Mouse (Mus musculus): ENCODE measurements around the gene Tmem151a.
A peak's percentile ranks its signal among the peaks of the same experiment; 100 is the strongest.
"Not testable (repeated sequence)": the region's sequence is repeated elsewhere in the genome, so short reads cannot be mapped to it uniquely, and the experiment has no call there.

Tmem151a gene

GRCm38 (mm10) chr19:5094243-5094632, 8.9 kb upstream of the Tmem151a start:
- peak; percentile 99 for DNase-seq (ENCODE audit: low spot score)

GRCm38 (mm10) chr19:5093481-5094242, 8.3 kb upstream of the Tmem151a start:
- DNase-seq (ENCODE audit: low spot score) = no peak

GRCm38 (mm10) chr19:5092083-5092482, 6.8 kb upstream of the Tmem151a start:
- DNase-seq (ENCODE audit: low spot score) = no peak

DNA sequence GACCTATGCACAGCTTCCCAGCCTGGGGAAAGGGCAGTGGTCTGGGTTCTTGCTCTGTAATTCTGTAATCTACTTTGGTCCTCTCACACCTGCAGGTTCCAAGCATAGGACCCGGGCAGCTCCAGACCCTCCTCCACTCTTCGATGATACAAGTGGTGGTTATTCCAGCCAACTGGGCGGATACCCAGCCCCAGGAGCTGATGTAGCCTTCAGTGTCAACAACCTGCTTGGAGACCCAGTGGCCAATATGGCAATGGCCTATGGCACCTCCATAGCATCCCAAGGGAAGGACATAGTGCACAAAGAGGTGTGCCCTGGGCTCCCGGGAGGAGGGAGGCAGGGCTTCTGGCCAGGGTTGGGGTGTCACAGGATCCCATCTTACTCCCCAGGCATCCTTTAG, 4.0 kb upstream of the Tmem151a start:
- peak; percentile 43 for DNase-seq (ENCODE audit: low spot score)

DNA sequence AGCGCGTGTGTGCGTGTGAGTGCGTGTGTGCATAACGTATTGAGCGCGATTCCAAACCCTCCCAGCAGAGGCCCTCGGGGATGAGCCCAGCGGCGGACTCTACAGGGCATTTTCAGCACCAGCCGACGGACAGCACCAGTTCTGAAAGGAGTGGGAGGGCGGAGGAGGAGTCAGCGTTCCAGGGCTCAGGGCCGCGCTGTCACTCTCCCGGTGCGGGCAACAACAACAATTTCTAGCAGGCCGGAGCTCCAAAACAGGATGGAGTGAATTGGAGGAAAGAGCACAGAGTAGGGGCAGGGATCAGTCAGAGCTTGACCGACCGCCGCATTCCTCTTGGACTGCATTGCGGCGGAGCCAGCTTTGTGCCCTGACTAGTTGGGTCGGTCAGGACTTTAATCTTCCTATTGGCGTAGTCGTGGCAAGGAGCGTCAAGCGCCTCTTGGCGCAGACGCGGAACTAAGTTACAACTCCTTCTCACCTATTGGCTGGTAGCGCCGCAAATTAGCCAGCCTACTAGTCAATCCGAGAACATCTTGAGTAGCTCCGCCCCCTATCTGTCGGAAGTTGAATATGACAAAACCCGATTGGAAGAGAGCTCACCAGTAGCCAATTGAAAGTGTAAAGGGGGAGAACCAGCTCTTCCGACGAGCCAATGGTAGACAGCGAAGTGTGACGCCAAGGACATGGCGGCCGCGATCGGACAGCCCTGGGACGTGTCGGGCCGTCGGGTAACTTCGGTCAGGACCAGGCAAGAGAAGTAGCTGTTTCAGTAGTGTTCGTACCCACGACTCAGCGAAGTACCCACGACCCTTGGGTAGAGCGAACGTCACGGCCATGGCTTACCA, 2.8 kb upstream of the Tmem151a start, which contains the start of gene Yif1a:
Gene Yif1a (plus strand): TSS at position 655 of the 845 bp plus-strand sequence.
- DNase-seq (ENCODE audit: low spot score) = peak; percentile 98

DNA sequence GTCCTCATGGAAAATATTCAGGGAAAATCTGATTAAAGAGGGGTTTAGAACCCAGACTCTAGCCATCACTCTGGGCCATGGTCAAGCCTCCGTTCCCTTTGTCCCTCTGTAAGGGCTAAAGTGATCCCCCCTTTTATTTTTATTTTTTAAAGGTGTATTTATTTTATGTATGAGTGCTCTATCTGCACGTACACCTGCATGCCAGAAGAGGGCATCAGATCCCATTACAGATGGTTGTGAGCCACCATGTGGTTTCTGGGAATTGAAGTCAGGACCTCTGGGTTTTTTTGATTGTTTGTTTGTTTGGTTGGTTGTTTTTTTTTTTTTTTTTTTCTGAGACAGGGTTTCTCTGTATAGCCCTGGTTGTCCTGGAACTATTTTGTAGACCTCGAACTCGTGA, 1.2 kb upstream of the Tmem151a start:
- not testable (repeated sequence) for DNase-seq (ENCODE audit: low spot score)

DNA sequence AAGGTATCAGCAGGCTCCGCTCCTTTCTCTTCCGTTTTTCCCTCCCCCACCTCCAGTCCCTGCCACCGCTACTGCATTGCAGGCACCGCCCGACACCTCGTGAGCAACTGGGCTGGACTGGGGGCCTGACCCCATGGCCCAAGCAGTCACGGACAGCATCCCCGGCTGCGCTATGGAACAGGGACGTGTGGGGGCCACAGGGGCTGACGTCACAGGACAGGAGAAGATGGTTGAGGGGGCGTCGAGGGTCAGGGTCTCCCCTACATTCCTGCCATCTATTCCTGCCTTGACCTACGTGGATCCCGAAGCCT, 542 bp downstream of the Tmem151a start:
- DNase-seq (ENCODE audit: low spot score) = peak; percentile 36

DNA sequence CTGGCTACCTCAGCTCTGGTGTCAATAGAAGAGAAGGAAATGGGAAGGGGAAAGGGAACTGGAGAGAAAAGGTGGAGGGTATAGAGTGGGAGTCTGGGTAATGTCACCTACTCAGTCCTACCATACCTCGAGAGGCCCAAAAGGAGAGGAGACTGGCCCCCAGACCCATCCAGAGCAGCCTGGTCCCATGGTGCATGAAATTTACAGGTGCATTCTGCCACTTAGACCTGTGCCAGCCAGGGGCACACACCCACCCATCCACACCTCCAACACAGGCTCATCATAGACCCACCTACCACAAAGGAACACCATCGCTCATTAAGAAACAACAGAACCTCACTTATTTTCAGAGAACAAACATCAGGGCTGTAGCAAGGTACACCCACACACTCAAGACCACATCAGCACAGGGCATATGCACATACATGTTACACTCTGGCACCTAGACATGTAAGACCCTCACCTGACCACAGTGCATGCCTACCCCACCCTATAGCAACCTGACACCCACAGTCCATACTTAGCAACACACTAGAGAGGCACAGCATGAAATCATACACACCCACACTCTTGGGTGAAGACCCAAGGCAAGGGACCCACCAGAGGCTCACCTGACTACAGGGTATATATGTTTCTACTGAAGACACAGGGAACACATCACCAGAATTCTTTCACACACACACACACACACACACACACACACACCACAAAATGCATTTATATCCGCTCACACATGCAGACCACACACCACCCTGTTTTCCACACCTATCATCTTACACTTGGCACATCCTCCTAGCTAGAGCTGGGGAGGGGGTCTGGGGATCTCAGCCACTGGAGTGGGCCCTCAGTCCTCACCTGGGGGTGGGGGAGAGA, 1.1 kb downstream of the Tmem151a start:
- no peak for DNase-seq (ENCODE audit: low spot score)

GRCm38 (mm10) chr19:5082596-5082995, 2.7 kb downstream of the Tmem151a start:
- DNase-seq (ENCODE audit: low spot score) = no peak

DNA sequence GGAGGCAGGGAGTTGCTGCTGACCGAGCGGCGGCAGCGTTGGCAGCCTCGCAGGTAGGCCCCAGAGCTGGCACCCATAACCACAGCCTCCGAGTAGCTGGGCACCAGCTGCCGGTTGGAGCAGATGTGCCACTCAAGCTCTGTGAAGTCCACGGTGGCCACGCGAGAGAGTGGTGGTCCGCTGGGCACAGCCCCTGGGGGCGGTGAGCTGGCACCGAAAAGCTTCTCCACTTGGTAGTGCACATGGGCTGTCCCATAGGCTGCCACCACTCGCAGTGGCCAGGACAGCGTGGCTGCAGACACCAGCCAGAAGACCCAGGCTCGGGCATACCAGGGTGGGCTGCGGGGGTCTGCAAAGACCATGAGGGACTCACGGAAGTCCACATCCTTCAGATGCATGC, 3.3 kb downstream of the Tmem151a start:
- no peak for DNase-seq (ENCODE audit: low spot score)

DNA sequence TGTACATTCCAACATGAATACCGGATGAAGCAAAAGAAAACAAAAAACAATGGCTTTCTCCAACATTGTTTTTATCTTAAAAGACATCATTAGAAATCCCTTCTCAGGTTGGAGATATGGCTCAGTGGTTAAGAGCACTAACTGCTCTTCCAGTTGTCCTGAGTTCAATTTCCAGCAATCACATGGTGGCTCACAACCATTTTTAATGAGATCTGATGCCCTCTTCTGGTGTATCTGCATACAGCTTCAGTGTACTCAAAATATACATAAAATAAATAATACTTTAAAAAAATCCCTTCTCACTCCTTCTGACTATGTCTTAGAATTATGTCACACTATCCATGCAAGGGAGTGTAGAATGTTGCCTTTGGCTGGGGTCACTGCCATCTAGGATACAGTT, 6.1 kb downstream of the Tmem151a start:
- DNase-seq (ENCODE audit: low spot score) = no peak

- no peak for DNase-seq (ENCODE audit: low spot score)
These were observed 11.8 kb downstream of the Tmem151a start for GRCm38 (mm10) chr19:5073518-5073917.

- peak; percentile 84 for DNase-seq (ENCODE audit: low spot score)
These were observed 12.3 kb downstream of the Tmem151a start for GRCm38 (mm10) chr19:5073028-5073427.

GRCm38 (mm10) chr19:5072389-5073019, 12.8 kb downstream of the Tmem151a start:
- DNase-seq (ENCODE audit: low spot score) = no peak

DNA sequence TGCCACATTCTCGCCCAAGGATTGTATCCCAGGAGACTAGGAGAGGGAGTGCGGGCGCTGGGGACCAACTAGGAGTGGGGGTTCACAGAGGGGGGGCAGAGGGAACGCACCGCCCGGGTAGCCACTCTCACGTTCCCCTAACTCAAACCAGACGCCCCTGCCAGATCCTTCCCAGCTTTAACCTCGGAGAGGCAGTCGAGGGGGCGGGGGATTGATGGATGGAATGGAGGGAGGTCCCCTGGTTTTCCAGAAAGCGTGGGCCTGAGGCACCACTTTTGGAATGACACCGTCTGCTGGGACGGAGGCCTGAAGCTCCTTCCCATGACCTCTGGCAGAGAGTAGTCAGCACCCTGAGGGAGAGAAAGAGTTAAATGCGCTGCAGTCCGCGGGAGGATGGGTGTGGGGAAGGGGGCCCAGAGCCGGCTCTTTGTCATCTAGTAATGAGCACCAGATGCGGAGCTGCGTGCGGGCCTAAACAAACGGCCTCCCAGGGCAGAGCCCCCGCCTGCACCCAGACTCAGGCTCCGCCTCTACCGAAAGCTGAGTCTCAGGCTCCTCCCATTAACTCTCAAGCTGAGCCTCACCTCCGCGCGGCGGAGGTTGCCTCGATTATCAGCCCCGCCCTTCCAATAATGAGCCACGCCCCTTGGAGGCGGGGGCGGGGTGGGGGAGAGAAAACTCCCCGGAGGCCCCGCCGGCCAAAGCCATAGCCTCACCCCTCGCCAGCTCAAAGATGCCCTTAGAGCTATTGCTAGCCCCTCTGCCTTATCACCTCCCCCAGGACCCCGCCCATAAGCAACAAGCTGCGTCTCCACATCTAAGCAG, 13.6 kb downstream of the Tmem151a start:
- DNase-seq (ENCODE audit: low spot score) = peak; percentile 85

DNA sequence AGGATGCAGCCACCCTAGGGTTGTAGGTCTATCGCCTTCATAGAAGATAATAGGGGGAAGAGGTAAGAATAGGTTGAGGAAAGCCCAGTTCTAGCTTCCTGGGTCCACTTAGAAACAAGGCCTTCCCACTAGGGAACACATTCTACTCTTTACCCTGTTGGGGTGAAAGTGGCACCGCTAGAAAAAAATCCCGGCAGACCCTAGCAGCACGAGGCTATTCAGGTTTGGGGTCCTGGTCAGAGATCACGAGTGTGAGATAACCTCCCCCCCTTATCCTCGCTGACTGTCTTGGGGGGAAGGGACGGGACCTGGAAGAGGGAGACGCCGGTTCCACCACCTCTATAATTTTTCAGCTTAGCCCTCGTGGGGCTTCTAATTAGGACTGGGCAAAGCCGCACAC, 14.3 kb downstream of the Tmem151a start:
- no peak for DNase-seq (ENCODE audit: low spot score)

GRCm38 (mm10) chr19:5069978-5070377, 15.4 kb downstream of the Tmem151a start:
- no peak for DNase-seq (ENCODE audit: low spot score)

DNA sequence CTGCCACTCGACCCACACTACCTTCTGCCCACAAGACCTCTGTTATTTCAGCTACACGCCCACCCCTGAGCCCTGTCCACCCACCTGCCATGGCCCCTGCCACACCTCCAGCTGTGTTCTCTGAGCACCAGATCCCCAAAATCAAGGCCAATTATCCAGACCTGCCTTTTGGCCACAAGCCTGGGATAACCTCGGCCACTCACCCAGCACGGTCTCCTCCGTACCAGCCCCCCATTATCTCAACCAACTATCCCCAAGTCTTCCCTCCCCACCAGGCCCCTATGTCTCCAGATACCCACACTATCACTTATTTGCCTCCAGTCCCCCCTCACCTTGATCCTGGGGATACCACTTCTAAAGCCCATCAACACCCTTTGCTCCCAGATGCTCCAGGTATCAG, 15.8 kb downstream of the Tmem151a start:
- no peak for DNase-seq (ENCODE audit: low spot score)

- DNase-seq (ENCODE audit: low spot score) = peak; percentile 69
These were observed 16.6 kb downstream of the Tmem151a start for GRCm38 (mm10) chr19:5068570-5069234.

- DNase-seq (ENCODE audit: low spot score) = peak; percentile 86
These were observed 17.3 kb downstream of the Tmem151a start, which contains the start of gene Cd248 for GRCm38 (mm10) chr19:5067867-5068569. TSS of gene Cd248 (plus strand) at chr19:5068078.

Data from testis, postnatal 10 days (tissue).